Mouse (Mus musculus) urinary bladder, postnatal 36 days (tissue): ENCODE results near the gene Mvb12b.
"Not testable (repeated sequence)": the region's sequence is repeated elsewhere in the genome, so short reads cannot be mapped to it uniquely, and the experiment has no call there.

Experiments used
- DNase-seq, 2 experiments: peaks; one replicate each; pipeline ENCODE4 v3.0.0; 2022; ENCODE audit warnings: low spot score in 2 of 2, mixed read lengths in 1 of 2

Gene Mvb12b

DNA sequence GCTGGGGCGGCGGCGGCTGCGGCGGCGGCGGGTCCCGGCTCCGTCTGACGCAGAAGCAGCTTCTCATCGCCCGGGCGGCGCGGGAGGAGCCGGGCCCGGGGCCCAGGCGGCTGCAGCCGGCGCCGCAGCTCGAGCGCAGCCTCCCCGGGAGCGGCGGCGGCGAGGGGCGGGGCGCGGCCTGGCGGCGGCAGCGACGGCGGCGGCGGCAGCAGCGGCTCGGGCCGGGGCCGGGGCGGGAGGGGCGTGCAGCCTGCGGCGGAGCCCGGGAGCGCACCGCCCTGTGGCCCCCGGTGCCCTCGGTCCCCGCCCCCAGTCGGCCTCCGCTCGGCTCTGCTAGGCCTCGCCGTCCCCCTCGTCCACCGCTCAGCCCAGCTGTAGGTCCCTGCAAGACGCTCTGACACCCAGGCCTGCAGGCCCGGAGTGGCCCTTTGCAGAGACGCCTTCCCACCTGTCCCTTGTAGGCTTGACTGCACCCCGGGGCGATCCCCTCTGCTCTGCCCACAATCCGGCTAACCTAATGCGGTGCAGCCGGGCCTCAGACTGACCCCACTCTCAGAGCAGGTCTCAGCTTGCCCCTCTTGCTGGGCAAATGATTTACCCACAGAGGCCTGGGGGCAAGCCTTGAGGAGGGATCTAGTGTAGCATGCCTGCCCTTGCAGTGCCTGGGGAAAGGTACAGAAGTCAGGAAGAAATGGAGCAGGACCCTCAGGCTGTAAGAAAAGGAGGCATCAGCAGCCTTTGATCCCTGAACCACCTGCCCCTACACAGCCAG, at the start of gene Mvb12b:
TSS of gene Mvb12b (minus strand) at position 619 of the 772 bp plus-strand sequence.
- DNase-seq, result peak; percentile 39 to 48

DNA sequence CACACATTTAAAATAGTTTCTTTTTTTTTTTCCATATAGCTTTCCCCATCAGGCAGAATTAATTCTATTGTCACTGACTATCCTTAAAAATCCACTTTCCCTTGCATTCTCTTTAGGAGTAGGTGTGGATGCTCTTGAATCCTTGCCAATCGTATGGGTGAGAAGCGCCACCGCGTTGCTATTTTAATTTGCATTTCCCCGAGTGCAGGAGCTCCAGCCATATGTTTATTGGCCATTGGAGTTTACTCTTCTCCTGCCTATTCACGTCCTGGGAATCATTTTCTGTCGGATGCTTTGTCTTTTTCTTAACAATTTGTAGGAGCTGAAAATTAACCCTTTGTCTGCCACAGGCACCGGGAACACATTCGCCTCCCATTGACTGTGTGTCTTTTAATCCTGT, 48.0 kb upstream of the Mvb12b start:
- DNase-seq, result no peak

DNA sequence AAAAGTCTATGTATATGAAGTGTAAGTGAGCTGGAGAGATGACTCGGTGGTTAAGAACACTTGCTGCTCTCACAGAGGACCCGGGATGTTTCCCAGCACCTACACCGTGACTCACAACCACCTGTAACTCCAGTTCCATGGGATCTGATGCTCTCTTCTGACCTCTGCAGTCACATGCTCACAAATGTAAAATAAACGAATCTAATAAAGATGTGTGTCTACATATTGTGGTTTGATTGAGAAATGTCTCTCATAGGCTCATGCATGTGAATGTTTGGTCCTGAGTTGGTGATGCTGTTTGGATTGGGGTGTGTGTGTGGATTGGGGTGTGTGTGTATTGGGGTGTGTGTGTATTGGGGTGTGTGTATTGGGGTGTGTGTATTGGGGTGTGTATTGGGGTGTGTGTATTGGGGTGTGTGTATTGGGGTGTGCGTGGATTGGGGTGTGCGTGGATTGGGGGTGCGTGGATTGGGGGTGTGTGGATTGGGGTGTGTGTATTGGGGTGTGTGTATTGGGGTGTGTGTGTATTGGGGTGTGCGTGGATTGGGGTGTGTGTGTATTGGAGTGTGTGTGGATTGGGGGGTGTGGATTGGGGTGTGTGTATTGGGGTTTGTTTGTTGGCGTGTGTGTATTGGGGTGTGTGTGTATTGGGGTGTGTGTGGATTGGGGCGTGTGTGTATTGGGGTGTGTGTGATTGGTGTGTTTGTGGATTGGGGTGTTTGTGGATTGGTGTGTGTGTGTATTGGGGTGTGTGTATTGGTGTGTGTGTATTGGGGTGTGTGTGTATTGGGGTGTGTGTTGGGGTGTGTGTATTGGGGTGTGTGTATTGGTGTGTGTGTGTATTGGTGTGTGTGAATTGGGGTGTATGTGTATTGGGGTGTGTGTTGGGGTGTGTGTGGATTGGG, 46.1 kb upstream of the Mvb12b start:
- DNase-seq, result no peak

GRCm38 (mm10) chr2:33931161-33931560, 43.4 kb upstream of the Mvb12b start:
- no peak for DNase-seq

GRCm38 (mm10) chr2:33925288-33925687, 37.5 kb upstream of the Mvb12b start:
- DNase-seq, result no peak

GRCm38 (mm10) chr2:33923482-33923881, 35.7 kb upstream of the Mvb12b start:
- DNase-seq, result no peak

DNA sequence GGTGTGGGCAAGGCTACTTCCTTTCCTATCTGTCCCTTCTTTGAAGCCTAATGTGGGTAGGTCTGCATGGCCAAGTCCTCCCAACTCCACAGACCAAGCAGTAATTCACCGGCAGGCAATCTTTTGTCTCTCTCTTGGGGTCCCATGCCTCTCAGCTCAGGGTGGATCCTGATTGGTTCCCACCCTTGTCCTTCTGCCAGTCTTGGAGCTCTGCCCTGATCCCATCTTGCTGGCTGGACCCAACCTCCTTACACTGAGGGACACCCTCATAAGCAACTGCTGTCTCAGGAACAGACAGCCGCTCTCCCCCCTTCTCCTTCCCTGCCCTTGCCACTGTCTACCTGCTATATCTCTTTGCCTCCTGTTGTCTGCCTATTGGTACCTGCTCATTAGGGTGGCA, 34.7 kb upstream of the Mvb12b start:
- DNase-seq, result no peak

DNA sequence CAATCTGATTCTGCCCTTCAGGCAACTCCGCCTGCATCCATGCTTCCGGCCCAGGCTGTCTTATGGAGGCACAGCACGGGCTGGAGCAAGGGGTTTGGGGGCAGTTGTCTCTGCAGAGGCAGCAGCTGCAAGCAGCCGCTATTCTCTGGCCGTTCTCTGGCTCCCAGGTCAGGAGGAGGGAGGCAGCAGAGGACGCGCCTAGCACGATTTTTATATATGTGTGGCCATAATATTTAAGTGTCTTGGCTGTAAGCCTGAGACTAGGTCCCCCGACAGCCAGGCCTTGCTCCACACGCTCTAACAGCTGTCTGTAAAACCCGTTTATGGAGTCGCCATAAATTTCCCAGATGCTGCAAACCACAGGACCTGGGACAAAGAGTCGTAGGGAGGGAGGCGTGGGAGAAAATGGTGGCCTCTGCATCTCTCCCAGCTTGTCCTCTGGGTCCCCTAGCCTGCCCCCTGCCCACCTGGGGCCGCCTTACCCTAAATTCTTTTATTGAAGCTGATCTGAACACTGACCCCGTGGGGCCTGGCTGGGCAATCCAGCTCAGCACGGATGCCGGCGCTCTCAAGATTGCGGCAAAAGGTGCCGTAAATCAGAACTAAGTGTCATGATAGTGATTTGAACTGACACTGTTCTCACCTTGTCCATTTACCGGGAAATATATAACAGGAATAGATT, 32.3 kb upstream of the Mvb12b start:
- no peak for DNase-seq

- DNase-seq, result no peak
Measured at GRCm38 (mm10) chr2:33918824-33919223, 31.1 kb upstream of the Mvb12b start.

DNA sequence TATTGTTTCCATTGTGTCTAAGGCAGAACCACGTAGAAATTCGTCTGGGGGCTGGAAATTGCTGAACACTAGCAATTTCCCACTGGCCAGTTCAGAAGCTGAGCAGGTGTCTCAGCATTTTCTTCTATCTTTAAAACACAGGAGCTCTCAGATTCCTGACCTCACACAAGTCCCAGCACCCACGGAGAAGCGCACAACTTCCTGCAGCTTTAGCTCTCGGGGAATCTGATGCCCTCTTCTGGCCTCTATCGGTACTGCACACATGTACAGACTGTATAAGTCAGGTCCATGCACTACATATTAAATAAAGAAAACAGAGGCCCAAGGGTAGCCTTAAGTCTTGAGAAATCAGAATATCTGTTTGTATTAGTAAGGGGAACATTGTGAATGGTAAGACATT, 30.6 kb upstream of the Mvb12b start:
- DNase-seq, result peak in 1 of 2 experiments; percentile 16

DNA sequence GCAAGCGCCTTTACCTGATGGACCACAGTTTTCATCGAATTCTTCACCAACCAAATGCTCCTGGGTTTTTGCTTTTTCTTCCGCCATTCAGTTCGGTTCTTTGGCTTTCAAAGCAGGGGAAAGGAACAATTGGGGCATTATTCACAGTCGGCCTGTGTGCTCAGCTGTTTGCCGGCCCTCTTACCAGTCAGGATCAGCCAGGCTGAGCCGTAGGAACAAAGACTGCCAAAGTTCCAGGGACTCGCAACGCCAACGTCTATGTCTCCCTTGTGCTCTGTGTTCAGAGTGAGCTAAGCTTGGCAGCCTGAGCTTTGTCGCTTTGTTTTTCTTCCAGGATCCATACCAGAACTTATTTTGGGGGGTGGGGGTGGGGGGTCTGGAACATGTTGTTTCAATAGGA, 28.9 kb upstream of the Mvb12b start:
- DNase-seq, result no peak

- DNase-seq, result no peak
Measured at GRCm38 (mm10) chr2:33914998-33915397, 27.3 kb upstream of the Mvb12b start.

- no peak for DNase-seq
Measured at GRCm38 (mm10) chr2:33914334-33914733, 26.6 kb upstream of the Mvb12b start.

DNA sequence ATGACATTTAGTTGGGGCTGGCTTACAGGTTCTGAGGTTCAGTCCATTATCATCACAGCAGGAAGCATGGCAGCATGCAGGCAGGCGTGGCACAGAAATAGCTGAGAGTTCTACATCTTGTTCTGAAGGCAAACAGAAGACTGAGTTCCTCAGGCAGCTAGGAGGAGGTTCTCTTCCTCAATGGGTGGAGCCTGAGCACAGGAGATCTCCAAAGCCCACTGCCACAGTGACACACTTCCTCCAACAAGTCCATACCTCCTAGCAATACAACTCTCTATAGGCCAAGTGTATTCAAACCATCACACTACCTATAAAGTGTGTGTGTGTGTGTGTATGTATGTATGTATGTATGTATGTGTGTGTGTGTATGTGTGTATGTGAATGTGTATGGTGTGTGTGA, 25.9 kb upstream of the Mvb12b start:
- not testable (repeated sequence) for DNase-seq

DNA sequence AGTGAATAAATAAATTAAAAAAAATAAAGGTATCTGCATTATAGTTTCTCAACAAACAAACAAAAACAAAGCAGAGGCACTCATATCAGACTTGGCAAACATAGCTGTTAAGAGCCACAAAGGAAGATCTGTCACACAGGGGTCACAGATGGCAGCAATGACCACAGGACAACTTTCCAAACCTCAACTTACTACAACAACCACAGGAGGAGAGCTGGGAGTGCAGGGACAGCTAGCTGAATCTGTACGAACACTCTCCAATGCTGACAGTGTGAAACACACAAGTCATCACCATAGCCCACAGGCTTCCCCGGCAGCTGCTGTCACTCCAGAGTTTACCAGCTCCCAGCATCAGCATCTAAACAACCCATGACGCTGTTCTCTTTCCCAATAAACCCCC, 25.0 kb upstream of the Mvb12b start:
- no peak for DNase-seq

GRCm38 (mm10) chr2:33908374-33908773, 20.6 kb upstream of the Mvb12b start:
- no peak for DNase-seq

- DNase-seq, result no peak
Measured at GRCm38 (mm10) chr2:33907174-33907573, 19.4 kb upstream of the Mvb12b start.

- no peak for DNase-seq
Measured at GRCm38 (mm10) chr2:33895829-33896228, 8.1 kb upstream of the Mvb12b start.

GRCm38 (mm10) chr2:33893151-33893550, 5.4 kb upstream of the Mvb12b start:
- no peak for DNase-seq

DNA sequence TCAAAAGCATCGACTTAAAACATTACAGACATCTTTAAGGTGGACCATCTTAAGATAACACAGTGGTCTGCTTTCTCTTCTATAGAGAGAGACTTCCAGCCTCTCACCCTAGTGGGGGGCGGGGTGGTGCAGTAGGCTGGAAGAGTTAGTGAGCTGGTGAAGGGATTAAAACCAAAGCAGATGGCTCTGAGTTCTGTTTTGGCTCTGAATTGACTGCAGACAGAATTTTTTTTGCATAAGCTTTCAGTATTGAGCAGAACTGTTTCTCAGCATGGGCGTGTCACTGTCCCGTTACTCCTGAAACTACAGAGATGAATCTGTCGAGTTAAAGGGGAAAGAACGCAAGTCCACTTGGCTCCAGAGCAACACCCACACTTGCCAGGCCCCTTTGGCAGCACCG, 4.6 kb upstream of the Mvb12b start:
- DNase-seq, result no peak

GRCm38 (mm10) chr2:33888100-33888385, 297 bp upstream of the Mvb12b start:
- no peak for DNase-seq
